ENCODE assay signal across 7 mouse cellular contexts in the genomic region with DNA sequence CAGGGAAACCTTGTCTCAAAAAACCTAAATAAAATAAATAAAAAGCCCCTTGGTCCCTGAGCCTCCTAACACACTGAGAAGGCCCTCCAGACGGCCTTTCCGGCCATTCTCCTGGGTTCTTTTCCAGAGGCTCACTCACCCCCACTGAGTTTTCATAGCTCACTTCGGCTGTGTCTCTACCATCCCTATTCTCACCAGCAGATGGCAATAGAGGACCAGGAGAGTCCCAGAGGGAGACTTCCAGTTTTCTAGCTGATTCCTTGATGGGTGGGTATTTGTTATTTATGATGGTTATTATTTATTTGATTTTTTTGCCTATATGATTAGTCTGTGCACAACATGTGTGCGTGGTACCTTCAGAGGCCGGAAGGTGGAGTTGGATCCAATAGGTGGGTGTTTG. TPM values are rescaled to one million over a fixed set of nuclear protein-coding genes. Genes with fewer than 3 reads are reported as not detected.
DNase-seq lines count a peak whose midpoint lies in the region; ATAC-seq and TF ChIP-seq lines count a peak whose summit lies in the region.

No protein-coding gene starts in this region.

- H3K4me1 ChIP-seq in E14TG2a.4 (replicated peaks; ENCODE audit: low read depth, low read length), result peaks cover 32% of the 10 kb centered on the region

- 0 out of 2 replicates have a peak, but pooled peaks have one; percentile 72 for ATAC-seq in frontal cortex, adult (ENCODE audit: low TSS enrichment)

- H3K27me3 ChIP-seq in E14TG2a.4 (ENCODE audit: insufficient read depth, low read length), result no peaks in the 10 kb centered on the region

- no peaks in the 10 kb centered on the region for H3K36me3 ChIP-seq in E14TG2a.4 (ENCODE audit: insufficient read depth, low read length)

- peak; percentile 47 to 48 for DNase-seq in B cell, adult 2 months
- DNase-seq in c-Kit-negative CD71-positive TER-119-positive erythroid progenitor cells, embryonic 14.5 days (ENCODE audit: low read depth, low spot score), result peak; percentile 8
- DNase-seq in large intestine, adult 2 months (ENCODE audit: low read depth, low spot score), result peak; percentile 60
- peak; percentile 85 for DNase-seq in lung, postnatal 10 days
- peak; percentile 8 for DNase-seq in skeletal muscle tissue, adult 2 months (ENCODE audit: low read depth, low spot score)

- no peaks in the 10 kb centered on the region for H3K9me3 ChIP-seq in E14TG2a.4 (ENCODE audit: low read length)

- peak; percentile 78 for TF ChIP-seq CTCF in E14TG2a.4 (conservative IDR thresholded peaks at IDR 0.05; ENCODE audit: low read length)

- 22% methylated on average over 5 of the region's 5 CpGs for WGBS in large intestine, adult 2 months

- no peak overlapping the region for H3K4me3 ChIP-seq in E14TG2a.4 (replicated peaks; ENCODE audit: low read length)

RNA-seq across cellular contexts. Expression of a gene that starts 11.3 kb away (rescaled TPM):
- not detected in 2 replicates for polyA plus RNA-seq in large intestine, adult 2 months (2012; rRNA removed)

RNA-seq across cellular contexts. Expression of a gene that starts 26.0 kb away (rescaled TPM):
- polyA plus RNA-seq in large intestine, adult 2 months (2012; rRNA removed), result not detected in 2 replicates

RNA-seq across cellular contexts. Expression of a gene that starts 52.2 kb away (rescaled TPM):
- polyA plus RNA-seq in large intestine, adult 2 months (2012; rRNA removed), result 0.43 and 1.2 TPM in 2 replicates

RNA-seq across cellular contexts. Expression of a gene that starts 52.9 kb away (rescaled TPM):
- polyA plus RNA-seq in large intestine, adult 2 months (2012; rRNA removed), result 14.7 and 17.7 TPM in 2 replicates

Comparison
In these comparisons a context has a peak if more than half of its experiments do, and no peak if none do; other contexts are left out.
1. DNase-seq: peak in every context shown above with its lines; median percentile 85 in lung, postnatal 10 days; 60 in large intestine, adult 2 months; 48 in B cell, adult 2 months; 8 in c-Kit-negative CD71-positive TER-119-positive erythroid progenitor cells, embryonic 14.5 days; 8 in skeletal muscle tissue, adult 2 months.